Mouse (Mus musculus): Measurements from ENCODE around the gene Timm8a2. TPM values are rescaled to one million over a fixed set of nuclear protein-coding genes. Genes with fewer than 3 reads are reported as not detected.

The Timm8a2 gene
- total and polyA plus RNA-seq, 3 experiments, result 0.18 TPM; not detected in 2

- Histone ChIP-seq H3K27ac (ENCODE audit: control insufficient read depth, low read depth, low read length) (no peak overlapping the region), H3K27me3 (ENCODE audit: control insufficient read depth in 1 of 2, insufficient read depth in 2 of 2, low read length in 2 of 2) (no peaks in the 10 kb centered on the region), H3K9me3 (replicated peaks; ENCODE audit: insufficient read depth, low read length) (no peaks in the 10 kb centered on the region), H3K4me3 (ENCODE audit: control insufficient read depth in 1 of 2, insufficient read depth in 1 of 2, low read depth in 2 of 2, low read length in 2 of 2) (no peak overlapping the region), H3K36me3 (ENCODE audit: control insufficient read depth in 1 of 2, insufficient read depth in 2 of 2, low read length in 2 of 2) (peaks cover 0 to 20% of the 10 kb centered on the region in 2 experiments; a peak in 2 of 4 replicates), H3K4me1 (ENCODE audit: control insufficient read depth in 1 of 2, insufficient read depth in 2 of 2, low read length in 2 of 2) (peaks cover 13 to 17% of the 10 kb centered on the region in 2 experiments), H3K79me2 (ENCODE audit: control insufficient read depth, insufficient read depth, low read length, poor library complexity) (no peaks in the 10 kb centered on the region), H3K9ac (ENCODE audit: control insufficient read depth, low read depth, low read length, poor library complexity, severe bottlenecking) (no peak overlapping the region)
- no peak for DNase-seq (ENCODE audit: low read depth, low spot score)
- TF ChIP-seq TAL1 (IDR thresholded peaks at IDR 0.05; ENCODE audit: low read length) (no peak), GATA1 (IDR thresholded peaks at IDR 0.05; ENCODE audit: low read depth, low read length) (no peak), ZKSCAN1 (IDR thresholded peaks at IDR 0.05; ENCODE audit: low read depth, low read length) (no peak), MYC (IDR thresholded peaks at IDR 0.05; ENCODE audit: low read depth, low read length) (no peak), NRF1 (IDR thresholded peaks at IDR 0.05; ENCODE audit: insufficient read depth, low read depth, low read length, poor library complexity, severe bottlenecking) (no peak), E2F4 (IDR thresholded peaks at IDR 0.05; ENCODE audit: borderline replicate concordance, low read depth, low read length) (no peak), ZC3H11A (IDR thresholded peaks at IDR 0.05; ENCODE audit: low read depth, low read length) (no peak), RAD21 (IDR thresholded peaks at IDR 0.05; ENCODE audit: low read depth, low read length) (no peak), MXI1 (IDR thresholded peaks at IDR 0.05; ENCODE audit: low read depth, low read length) (no peak), MAZ (IDR thresholded peaks at IDR 0.05; ENCODE audit: low read depth, low read length) (no peak), ELF1 (IDR thresholded peaks at IDR 0.05; ENCODE audit: low read depth, low read length) (no peak), MAFK (IDR thresholded peaks at IDR 0.05; ENCODE audit: borderline replicate concordance, low read depth, low read length) (no peak), USF1 (IDR thresholded peaks at IDR 0.05; ENCODE audit: low read depth, low read length) (no peak), TCF12 (IDR thresholded peaks at IDR 0.05; ENCODE audit: low read depth, low read length) (no peak), POLR2AphosphoS5 (IDR thresholded peaks at IDR 0.05; ENCODE audit: borderline replicate concordance, low read depth, low read length) (no peak), CTCF (IDR thresholded peaks at IDR 0.05 in 2 of 3, conservative IDR thresholded peaks at IDR 0.05 in 1 of 3; ENCODE audit: control insufficient read depth in 1 of 3, insufficient read depth in 1 of 3, low read depth in 2 of 3, low read length in 3 of 3, poor library complexity in 1 of 3, severe bottlenecking in 1 of 3) (no peak), CHD2 (IDR thresholded peaks at IDR 0.05; ENCODE audit: low read length) (no peak), POLR2A (IDR thresholded peaks at IDR 0.05; ENCODE audit: control insufficient read depth in 1 of 2, insufficient read depth in 1 of 2, low read depth in 1 of 2, low read length in 2 of 2, poor library complexity in 1 of 2) (no peak)
These were observed 44.6 kb upstream of the Timm8a2 start for GRCm38 (mm10) chr14:121989869-121990268.

- Histone ChIP-seq H3K79me2 (ENCODE audit: control insufficient read depth, insufficient read depth, low read length, poor library complexity) (no peaks in the 10 kb centered on the region), H3K9ac (ENCODE audit: control insufficient read depth, low read depth, low read length, poor library complexity, severe bottlenecking) (no peak overlapping the region), H3K36me3 (ENCODE audit: control insufficient read depth in 1 of 2, insufficient read depth in 2 of 2, low read length in 2 of 2) (peaks cover 0 to 22% of the 10 kb centered on the region in 2 experiments; a peak in 2 of 4 replicates), H3K9me3 (replicated peaks; ENCODE audit: insufficient read depth, low read length) (no peaks in the 10 kb centered on the region), H3K27me3 (ENCODE audit: control insufficient read depth in 1 of 2, insufficient read depth in 2 of 2, low read length in 2 of 2) (no peaks in the 10 kb centered on the region), H3K4me3 (ENCODE audit: control insufficient read depth in 1 of 2, insufficient read depth in 1 of 2, low read depth in 2 of 2, low read length in 2 of 2) (no peak overlapping the region), H3K4me1 (ENCODE audit: control insufficient read depth in 1 of 2, insufficient read depth in 2 of 2, low read length in 2 of 2) (peaks cover 13 to 25% of the 10 kb centered on the region in 2 experiments), H3K27ac (ENCODE audit: control insufficient read depth, low read depth, low read length) (no peak overlapping the region)
- TF ChIP-seq POLR2AphosphoS5 (IDR thresholded peaks at IDR 0.05; ENCODE audit: borderline replicate concordance, low read depth, low read length) (no peak), ETS1 (IDR thresholded peaks at IDR 0.05; ENCODE audit: low read depth, low read length) (no peak), RAD21 (IDR thresholded peaks at IDR 0.05; ENCODE audit: low read depth, low read length) (no peak), MAX (IDR thresholded peaks at IDR 0.05; ENCODE audit: low read length) (no peak), MEF2A (IDR thresholded peaks at IDR 0.05; ENCODE audit: extremely low read depth, insufficient replicate concordance, low read depth, low read length, poor library complexity, severe bottlenecking) (no peak), E2F4 (IDR thresholded peaks at IDR 0.05; ENCODE audit: borderline replicate concordance, low read depth, low read length) (no peak), ELF1 (IDR thresholded peaks at IDR 0.05; ENCODE audit: low read depth, low read length) (no peak), NRF1 (IDR thresholded peaks at IDR 0.05; ENCODE audit: insufficient read depth, low read depth, low read length, poor library complexity, severe bottlenecking) (no peak), UBTF (IDR thresholded peaks at IDR 0.05; ENCODE audit: borderline replicate concordance, insufficient read depth, low read depth, low read length) (no peak), POLR2A (IDR thresholded peaks at IDR 0.05; ENCODE audit: control insufficient read depth in 1 of 2, insufficient read depth in 1 of 2, low read depth in 1 of 2, low read length in 2 of 2, poor library complexity in 1 of 2) (no peak)
- no peak for DNase-seq (ENCODE audit: low read depth, low spot score)
These were observed 43.6 kb upstream of the Timm8a2 start for GRCm38 (mm10) chr14:121990897-121991296.

Measured in MEL (cell line).